Mouse (Mus musculus): Measurements from ENCODE around the gene Man2a2. TPM values are rescaled to one million over a fixed set of nuclear protein-coding genes. Genes with fewer than 3 reads are reported as not detected.

Gene Man2a2
- total and polyA plus RNA-seq, 3 experiments = 12.5 to 46.3 (median 44.3) TPM

GRCm38 (mm10) chr7:80319846-80320496, 51.2 kb downstream of the Man2a2 start:
- TF ChIP-seq KAT2A (IDR thresholded peaks at IDR 0.05; ENCODE audit: insufficient replicate concordance, low read length) (no peak), EP300 (IDR thresholded peaks at IDR 0.05; ENCODE audit: low read length) (no peak), ZKSCAN1 (IDR thresholded peaks at IDR 0.05; ENCODE audit: borderline replicate concordance, low read depth, low read length) (no peak), MAX (IDR thresholded peaks at IDR 0.05; ENCODE audit: low read length) (no peak), MAFK (IDR thresholded peaks at IDR 0.05; ENCODE audit: insufficient replicate concordance, low read length) (no peak), GABPA (IDR thresholded peaks at IDR 0.05; ENCODE audit: insufficient replicate concordance, low read depth, low read length) (no peak), POLR2AphosphoS2 (IDR thresholded peaks at IDR 0.05; ENCODE audit: low read depth, low read length) (no peak), CTCF (conservative IDR thresholded peaks at IDR 0.05 in 1 of 2, IDR thresholded peaks at IDR 0.05 in 1 of 2; ENCODE audit: low read depth in 2 of 2, low read length in 2 of 2) (no peak), MAZ (IDR thresholded peaks at IDR 0.05; ENCODE audit: low read depth, low read length) (no peak)
- peaks cover 3 to 16% of the 10 kb centered on the region in 2 experiments; a peak in 3 of 4 replicates for H3K4me1 ChIP-seq (ENCODE audit: control insufficient read depth in 1 of 2, insufficient read depth in 2 of 2)
- peaks cover 42 to 59% of the 10 kb centered on the region in 2 experiments for H3K36me3 ChIP-seq (replicated peaks in 1 of 2; ENCODE audit: control insufficient read depth in 1 of 2, insufficient read depth in 1 of 2, low read length in 1 of 2)
- no peak overlapping the region for H3K9ac ChIP-seq (ENCODE audit: insufficient read depth, low read depth)
- H3K9me3 ChIP-seq (replicated peaks; ENCODE audit: low read length) = no peaks in the 10 kb centered on the region
- no peaks in the 10 kb centered on the region for H3K27me3 ChIP-seq (replicated peaks)
- H3K4me2 ChIP-seq (ENCODE audit: insufficient read depth, low read depth, poor library complexity, severe bottlenecking) = no peak overlapping the region
- DNase-seq (ENCODE audit: extremely low read depth) = no peak
- peaks cover 17% of the 10 kb centered on the region for H3K79me2 ChIP-seq (replicated peaks; ENCODE audit: control insufficient read depth, extremely low read depth, insufficient read depth, poor library complexity, severe bottlenecking)
- H3K4me3 ChIP-seq (replicated peaks in 1 of 3; ENCODE audit: low read depth in 2 of 3, low read length in 2 of 3, poor library complexity in 1 of 3) = no peak overlapping the region
- dilution Hi-C loops (cut with MboI; ENCODE audit: extremely low pct_ligation_motif_present, extremely low pct_unique_long_range_greater_than_20kb, low sequenced_read_pairs) = no loop called here
- in situ Hi-C loops (cut with MboI; ENCODE audit: low pct_ligation_motif_present, low pct_unique_long_range_greater_than_20kb, low sequenced_read_pairs) = no loop called here
- no peak overlapping the region for H3K27ac ChIP-seq (ENCODE audit: insufficient read depth, low read depth)

GRCm38 (mm10) chr7:80318670-80319069, 52.5 kb downstream of the Man2a2 start:
- no peak overlapping the region for H3K27ac ChIP-seq (ENCODE audit: insufficient read depth, low read depth)
- peaks cover 55 to 71% of the 10 kb centered on the region in 2 experiments for H3K36me3 ChIP-seq (replicated peaks in 1 of 2; ENCODE audit: control insufficient read depth in 1 of 2, insufficient read depth in 1 of 2, low read length in 1 of 2)
- no peak overlapping the region for H3K4me3 ChIP-seq (replicated peaks in 1 of 3; ENCODE audit: low read depth in 2 of 3, low read length in 2 of 3, poor library complexity in 1 of 3)
- peaks cover 3 to 15% of the 10 kb centered on the region in 2 experiments; a peak in 3 of 4 replicates for H3K4me1 ChIP-seq (ENCODE audit: control insufficient read depth in 1 of 2, insufficient read depth in 2 of 2)
- DNase-seq (ENCODE audit: extremely low read depth) = no peak
- H3K9me3 ChIP-seq (replicated peaks; ENCODE audit: low read length) = no peaks in the 10 kb centered on the region
- H3K9ac ChIP-seq (ENCODE audit: insufficient read depth, low read depth) = no peak overlapping the region
- peaks cover 17% of the 10 kb centered on the region for H3K79me2 ChIP-seq (replicated peaks; ENCODE audit: control insufficient read depth, extremely low read depth, insufficient read depth, poor library complexity, severe bottlenecking)
- H3K27me3 ChIP-seq (replicated peaks) = no peaks in the 10 kb centered on the region
- dilution Hi-C loops (cut with MboI; ENCODE audit: extremely low pct_ligation_motif_present, extremely low pct_unique_long_range_greater_than_20kb, low sequenced_read_pairs) (no loop called here), in situ Hi-C loops (cut with MboI; ENCODE audit: low pct_ligation_motif_present, low pct_unique_long_range_greater_than_20kb, low sequenced_read_pairs) (no loop called here)
- TF ChIP-seq ZC3H11A (IDR thresholded peaks at IDR 0.05; ENCODE audit: low read depth, low read length) = no peak
- TF ChIP-seq POLR2A (IDR thresholded peaks at IDR 0.05; ENCODE audit: low read depth, low read length) = peak; percentile 13; the same call in 1 of the 2 replicates
- no peak for TF ChIP-seq MYC (IDR thresholded peaks at IDR 0.05; ENCODE audit: low read depth, low read length)
- H3K4me2 ChIP-seq (ENCODE audit: insufficient read depth, low read depth, poor library complexity, severe bottlenecking) = no peak overlapping the region

GRCm38 (mm10) chr7:80317439-80318115, 53.6 kb downstream of the Man2a2 start:
- dilution Hi-C loops (cut with MboI; ENCODE audit: extremely low pct_ligation_motif_present, extremely low pct_unique_long_range_greater_than_20kb, low sequenced_read_pairs) (no loop called here), in situ Hi-C loops (cut with MboI; ENCODE audit: low pct_ligation_motif_present, low pct_unique_long_range_greater_than_20kb, low sequenced_read_pairs) (no loop called here)
- Histone ChIP-seq H3K27me3 (replicated peaks) (no peaks in the 10 kb centered on the region), H3K9me3 (replicated peaks; ENCODE audit: low read length) (no peaks in the 10 kb centered on the region), H3K4me1 (ENCODE audit: control insufficient read depth in 1 of 2, insufficient read depth in 2 of 2) (peaks cover 3 to 7% of the 10 kb centered on the region in 2 experiments; a peak in 3 of 4 replicates), H3K9ac (ENCODE audit: insufficient read depth, low read depth) (no peak overlapping the region), H3K79me2 (replicated peaks; ENCODE audit: control insufficient read depth, extremely low read depth, insufficient read depth, poor library complexity, severe bottlenecking) (peaks cover 10% of the 10 kb centered on the region), H3K36me3 (replicated peaks in 1 of 2; ENCODE audit: control insufficient read depth in 1 of 2, insufficient read depth in 1 of 2, low read length in 1 of 2) (peaks cover 65 to 82% of the 10 kb centered on the region in 2 experiments), H3K27ac (ENCODE audit: insufficient read depth, low read depth) (no peak overlapping the region), H3K4me3 (replicated peaks in 1 of 3; ENCODE audit: low read depth in 2 of 3, low read length in 2 of 3, poor library complexity in 1 of 3) (no peak overlapping the region), H3K4me2 (ENCODE audit: insufficient read depth, low read depth, poor library complexity, severe bottlenecking) (no peak overlapping the region)
- no peak for DNase-seq (ENCODE audit: extremely low read depth)
- TF ChIP-seq ZMIZ1 (IDR thresholded peaks at IDR 0.05; ENCODE audit: low read depth, low read length) (peak; percentile 33; the same call in 1 of the 2 replicates), NRF1 (IDR thresholded peaks at IDR 0.05; ENCODE audit: low read depth, low read length) (no peak)
